Mouse (Mus musculus) stomach, postnatal 0 days (tissue): ENCODE measurements around the gene Mrpl45.
"Not testable (repeated sequence)": the region's sequence is repeated elsewhere in the genome, so short reads cannot be mapped to it uniquely, and the experiment has no call there.

Experiments used
- CTCF ChIP-seq: IDR thresholded peaks from 2 replicates; pipeline ENCODE4 v1.5.1; 2016; ENCODE audit warnings: antibody characterized with exemption, low read depth, mild to moderate bottlenecking, moderate library complexity
- EP300 ChIP-seq: optimal IDR thresholded peaks from 2 replicates; pipeline ENCODE3; 2016; ENCODE audit warnings: antibody characterized with exemption

GRCm38 (mm10) chr11:97266544-97266943 lies 49.0 kb upstream of the Mrpl45 start:
- TF ChIP-seq EP300, CTCF: not testable (repeated sequence)
